Mouse (Mus musculus) limb, embryonic 14.5 days (tissue): ENCODE results near the gene Ctr9. TPM values are rescaled to one million over a fixed set of nuclear protein-coding genes. Genes with fewer than 3 reads are reported as not detected.

ENCODE experiments used
- ATAC-seq: fragments of 200-750 bp; cut with Nextera tagmentation; 2 replicates; pipeline ENCODE4 v1.8.0; 2017; ENCODE audit warnings: low read depth, moderate number of reproducible peaks, moderate TSS enrichment; ENCODE audit not compliant: low FRiP score
- DNase-seq: peaks from one replicate; pipeline ENCODE4 v3.0.0-alpha.2; 2015; ENCODE audit warnings: low spot score
- H3K27ac ChIP-seq: fragments of 300-500 bp; sonication (generic); replicated peaks from 2 replicates; pipeline ENCODE4 v1.5.1; 2014; ENCODE audit warnings: low read depth, mild to moderate bottlenecking, low read length, moderate library complexity, mixed read lengths
- H3K27me3 ChIP-seq: fragments of 300-500 bp; sonication (generic); 2 replicates; pipeline ENCODE4 v1.6.1; 2014; ENCODE audit warnings: low read length, mixed read lengths; ENCODE audit not compliant: control insufficient read depth, insufficient read depth
- H3K36me3 ChIP-seq: fragments of 300-500 bp; sonication (generic); 2 replicates; pipeline ENCODE4 v1.6.1; 2014; ENCODE audit warnings: mild to moderate bottlenecking, low read length, moderate library complexity, mixed read lengths; ENCODE audit not compliant: control insufficient read depth, insufficient read depth
- H3K4me1 ChIP-seq: fragments of 300-500 bp; sonication (generic); 2 replicates; pipeline ENCODE4 v1.6.1; 2014; ENCODE audit warnings: antibody characterized with exemption, low read length, mixed read lengths; ENCODE audit not compliant: control insufficient read depth, insufficient read depth
- H3K4me2 ChIP-seq: fragments of 300-500 bp; sonication (generic); replicated peaks from 2 replicates; pipeline ENCODE4 v1.6.1; 2014; ENCODE audit warnings: low read depth, mild to moderate bottlenecking, low read length, moderate library complexity; ENCODE audit not compliant: severe bottlenecking
- H3K4me3 ChIP-seq: fragments of 300-500 bp; sonication (generic); replicated peaks from 2 replicates; pipeline ENCODE4 v1.5.1; 2014; ENCODE audit warnings: low read length
- H3K9ac ChIP-seq: fragments of 300-500 bp; sonication (generic); 2 replicates; pipeline ENCODE4 v1.6.1; 2014; ENCODE audit warnings: mild to moderate bottlenecking, low read depth, low read length, moderate library complexity; ENCODE audit not compliant: severe bottlenecking
- H3K9me3 ChIP-seq: fragments of 300-500 bp; sonication (generic); 2 replicates; pipeline ENCODE4 v1.6.1; 2016; ENCODE audit warnings: low read length; ENCODE audit not compliant: control insufficient read depth
- POLR2A ChIP-seq: fragments of 200-500 bp; IDR thresholded peaks from 2 replicates; pipeline ENCODE4 v1.8.0; 2012; ENCODE audit warnings: inconsistent platforms, mild to moderate bottlenecking, moderate library complexity, borderline replicate concordance; ENCODE audit not compliant: insufficient read depth, insufficient read length; ENCODE audit errors: extremely low read depth
- WGBS: fragments of 180-500 bp; shearing (Covaris S2); extraction: QIAGEN DNeasy Blood & Tissue Kit; methylation state at CpG from one replicate; pipeline ENCODE4 v1.1.7; 2014; 5-methylcytosine and 5-hydroxymethylcytosine counted together
- polyA plus RNA-seq, 2 experiments: library from polyadenylated mRNA; depleted of rRNA in 1 of 2; stranded (reverse) in 1 of 2; unstranded in 1 of 2; fragments of >200 nt; fragmentation: Nextera tagmentation in 1 of 2; extraction: Ambion mirVana in 1 of 2; gene quantifications; 2 replicates each; pipeline versions ENCODE4 v1.2.1 to v1.2.3; 2012 to 2014

Ctr9 gene
- polyA plus RNA-seq, 2 experiments = 36.0 to 57.6 TPM

DNA sequence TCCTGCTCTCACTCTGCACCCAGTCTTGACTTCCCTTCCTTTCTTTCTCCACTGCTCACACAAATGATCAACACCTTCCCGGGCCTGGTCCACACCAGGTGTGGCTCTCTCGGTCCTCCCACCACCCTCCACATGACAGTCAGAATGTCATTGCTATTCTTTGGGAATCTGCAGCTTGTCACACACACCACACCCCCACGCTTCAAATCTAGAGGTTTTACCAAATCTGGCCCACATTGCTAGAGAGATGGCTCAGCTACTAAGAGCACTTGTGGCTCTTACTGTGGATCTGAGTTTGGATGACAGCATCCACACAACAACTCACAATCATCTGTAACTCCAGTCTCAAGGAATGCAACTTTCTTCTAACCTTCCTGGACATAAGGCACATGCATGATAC is 11.8 kb upstream of the Ctr9 start:
- WGBS = 73% methylated on average over 3 of the region's 3 CpGs

DNA sequence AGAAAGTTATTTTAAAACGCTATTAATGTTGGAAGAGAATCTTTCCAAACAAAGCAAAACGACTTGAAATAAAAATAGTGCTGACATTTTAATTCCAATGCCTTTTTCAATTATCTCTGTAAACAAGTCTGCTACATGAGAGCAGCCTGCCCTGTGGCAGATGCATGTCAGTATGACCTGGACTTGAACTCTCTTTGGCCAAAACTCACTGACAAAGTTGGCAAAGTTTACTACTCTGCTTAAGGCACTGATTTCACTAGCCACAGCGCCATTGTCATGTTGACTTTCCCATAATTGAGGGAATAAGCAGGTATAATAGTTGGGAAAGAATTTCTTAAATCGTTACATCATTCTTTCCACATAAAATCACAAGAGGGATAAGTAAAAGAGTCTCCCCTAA is 7.9 kb upstream of the Ctr9 start:
- TF ChIP-seq POLR2A = no peak
- no peaks in the 10 kb centered on the region for H3K36me3 ChIP-seq
- H3K4me2 ChIP-seq = no peak overlapping the region
- ATAC-seq (no peak), DNase-seq (no peak)
- no peak overlapping the region for H3K4me3 ChIP-seq
- H3K27ac ChIP-seq = no peak overlapping the region
- H3K4me1 ChIP-seq = no peaks in the 10 kb centered on the region
- 67% methylated on average over 4 of the region's 4 CpGs for WGBS
- no peaks in the 10 kb centered on the region for H3K9me3 ChIP-seq
- no peak overlapping the region for H3K9ac ChIP-seq
- H3K27me3 ChIP-seq = no peaks in the 10 kb centered on the region

More for the DNA sequence above, 11.8 kb upstream of the Ctr9 start:
- H3K9me3 ChIP-seq = no peaks in the 10 kb centered on the region
- no peak overlapping the region for H3K9ac ChIP-seq
- H3K27ac ChIP-seq = no peak overlapping the region
- H3K4me3 ChIP-seq = no peak overlapping the region
- ATAC-seq (no peak), DNase-seq (no peak)
- H3K4me2 ChIP-seq = no peak overlapping the region
- TF ChIP-seq POLR2A = no peak
- H3K4me1 ChIP-seq = no peaks in the 10 kb centered on the region
- no peaks in the 10 kb centered on the region for H3K36me3 ChIP-seq
- no peaks in the 10 kb centered on the region for H3K27me3 ChIP-seq

DNA sequence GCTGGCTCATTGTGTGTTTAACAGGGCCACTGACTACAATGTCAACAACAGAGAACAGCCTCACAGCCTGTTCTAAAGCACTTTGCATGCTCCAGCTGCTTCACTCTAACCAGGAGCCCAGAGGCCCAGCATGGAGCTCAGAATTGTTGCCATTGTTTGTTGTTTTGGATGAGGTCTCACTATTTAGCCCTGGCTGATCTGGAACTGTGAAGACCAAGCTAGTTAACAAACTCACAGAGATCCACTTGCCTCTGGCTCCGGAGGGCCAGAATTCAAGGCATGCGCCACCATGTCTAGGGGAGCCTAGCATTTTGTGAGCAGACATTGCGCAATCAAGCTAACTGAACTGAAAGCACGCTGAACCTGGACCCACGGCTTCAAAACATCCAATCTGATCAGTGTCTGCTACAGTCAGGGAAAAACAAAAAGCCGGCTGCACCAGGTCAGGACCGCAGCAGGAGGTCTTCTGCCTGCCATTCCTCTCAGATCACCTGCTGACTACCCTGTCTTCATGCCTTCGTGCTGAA is 4.6 kb upstream of the Ctr9 start:
- no peak for DNase-seq
- H3K4me1 ChIP-seq = no peaks in the 10 kb centered on the region
- H3K9me3 ChIP-seq = no peaks in the 10 kb centered on the region
- H3K9ac ChIP-seq = no peak overlapping the region
- 40% methylated on average over 8 of the region's 8 CpGs for WGBS
- H3K4me3 ChIP-seq = no peak overlapping the region
- no peak overlapping the region for H3K4me2 ChIP-seq
- ATAC-seq = no peak
- no peaks in the 10 kb centered on the region for H3K36me3 ChIP-seq
- H3K27ac ChIP-seq = no peak overlapping the region
- H3K27me3 ChIP-seq = no peaks in the 10 kb centered on the region
- no peak for TF ChIP-seq POLR2A

DNA sequence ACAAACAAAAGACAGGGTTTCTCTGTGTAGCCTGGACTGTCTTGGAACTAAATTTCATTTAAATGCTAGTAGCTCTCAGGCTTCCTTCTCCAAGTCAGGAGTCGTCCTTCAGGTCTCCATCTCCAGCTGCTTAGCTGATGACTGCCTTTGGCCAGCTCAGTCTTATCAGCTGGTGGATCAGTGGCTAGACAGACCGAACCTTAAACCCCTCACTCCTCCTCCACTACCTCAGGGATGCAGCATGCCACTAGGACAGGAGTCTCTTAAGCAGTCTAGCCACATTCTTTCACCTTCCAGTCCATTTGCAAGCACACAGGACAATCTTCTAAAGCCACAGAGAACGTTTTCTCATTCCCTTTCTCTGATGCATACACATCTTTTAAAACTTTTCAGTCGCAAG is 3.8 kb upstream of the Ctr9 start:
- Histone ChIP-seq H3K4me3 (no peak overlapping the region), H3K9me3 (no peaks in the 10 kb centered on the region), H3K27ac (no peak overlapping the region), H3K4me2 (no peak overlapping the region), H3K9ac (no peak overlapping the region), H3K4me1 (peaks cover 5% of the 10 kb centered on the region; the same call in 1 of the 2 replicates), H3K27me3 (no peaks in the 10 kb centered on the region), H3K36me3 (no peaks in the 10 kb centered on the region)
- ATAC-seq = no peak
- DNase-seq = no peak
- WGBS = 58% methylated on average over 4 of the region's 4 CpGs
- TF ChIP-seq POLR2A = no peak

DNA sequence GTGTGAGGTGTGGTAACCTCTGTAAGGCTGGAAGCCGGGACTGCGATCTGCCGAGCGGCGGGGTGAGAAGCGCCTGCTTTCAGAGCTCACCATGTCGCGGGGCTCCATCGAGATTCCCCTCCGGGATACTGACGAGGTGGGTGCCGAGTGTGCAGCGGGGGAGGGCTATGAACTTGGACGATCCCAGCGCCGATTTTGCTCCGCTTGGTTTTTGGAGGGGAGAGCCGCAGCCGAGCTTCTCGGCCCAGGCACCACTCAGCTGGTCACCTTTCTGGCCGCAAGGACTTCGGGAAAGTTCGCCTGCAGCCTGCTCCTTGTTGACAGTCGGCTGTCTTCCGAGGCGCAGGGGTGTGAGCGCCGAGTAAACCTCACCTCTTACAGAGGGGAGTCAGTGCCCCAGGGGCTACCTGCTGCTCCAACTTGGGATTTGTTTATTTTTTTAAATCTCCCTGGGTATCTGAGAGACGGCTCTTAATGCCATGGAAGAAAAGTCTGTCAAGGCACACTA is 349 bp downstream of the Ctr9 start:
- Histone ChIP-seq H3K4me1 (peaks cover 9% of the 10 kb centered on the region; the same call in 1 of the 2 replicates), H3K27ac (peak overlapping the region; percentile 86)
- under 1% methylated on average over 29 of the region's 29 CpGs for WGBS

More for the DNA sequence above, 349 bp downstream of the Ctr9 start:
- no peak for DNase-seq
- H3K9ac ChIP-seq = peak overlapping the region; percentile 78
- peaks cover 22% of the 10 kb centered on the region for H3K36me3 ChIP-seq
- no peaks in the 10 kb centered on the region for H3K27me3 ChIP-seq
- peak overlapping the region; percentile 77 for H3K4me2 ChIP-seq
- TF ChIP-seq POLR2A = no peak
- H3K9me3 ChIP-seq = no peaks in the 10 kb centered on the region
- H3K4me3 ChIP-seq = peak overlapping the region; percentile 92
- ATAC-seq = no peak; the same call in 1 of the 2 replicates
